Mouse (Mus musculus): ENCODE data around the gene Lamp1.

Gene Lamp1

DNA sequence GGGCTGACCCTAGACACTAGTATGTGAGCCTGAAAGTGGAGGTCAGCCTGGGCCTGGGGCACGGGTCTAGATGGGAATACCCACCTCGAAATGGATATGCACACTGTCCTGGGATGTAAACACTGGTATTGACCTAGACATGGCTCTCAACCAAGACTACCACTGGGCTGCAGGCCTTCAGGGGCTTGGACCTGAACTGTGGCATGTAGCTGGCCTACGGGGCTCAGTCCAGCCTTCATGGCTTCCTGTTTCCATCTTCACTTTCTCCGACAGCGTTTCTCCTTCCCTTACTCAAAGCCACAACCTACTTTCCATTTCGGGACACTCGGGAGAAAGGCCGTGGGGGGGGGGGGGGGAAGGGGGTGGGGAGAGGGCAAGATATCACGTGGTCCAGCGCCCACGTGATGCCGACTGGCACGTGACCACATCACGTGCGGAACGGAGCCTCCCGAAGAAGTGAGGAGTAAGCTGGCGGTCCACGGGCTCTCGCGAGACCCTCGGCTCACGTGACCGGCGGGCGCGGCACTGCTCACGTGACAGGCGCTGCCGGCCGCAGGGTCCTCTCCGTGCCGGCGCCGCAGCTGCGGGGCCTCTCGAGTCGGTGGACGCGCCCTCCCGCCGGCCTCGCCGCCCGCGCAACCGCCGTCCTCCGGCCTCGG is at the start of gene Lamp1:
Lamp1 (plus strand) TSS at position 444 of the 659 bp plus-strand sequence.
- peak; percentile 96 for DNase-seq (ENCODE audit: low spot score in 2 of 2)

DNA sequence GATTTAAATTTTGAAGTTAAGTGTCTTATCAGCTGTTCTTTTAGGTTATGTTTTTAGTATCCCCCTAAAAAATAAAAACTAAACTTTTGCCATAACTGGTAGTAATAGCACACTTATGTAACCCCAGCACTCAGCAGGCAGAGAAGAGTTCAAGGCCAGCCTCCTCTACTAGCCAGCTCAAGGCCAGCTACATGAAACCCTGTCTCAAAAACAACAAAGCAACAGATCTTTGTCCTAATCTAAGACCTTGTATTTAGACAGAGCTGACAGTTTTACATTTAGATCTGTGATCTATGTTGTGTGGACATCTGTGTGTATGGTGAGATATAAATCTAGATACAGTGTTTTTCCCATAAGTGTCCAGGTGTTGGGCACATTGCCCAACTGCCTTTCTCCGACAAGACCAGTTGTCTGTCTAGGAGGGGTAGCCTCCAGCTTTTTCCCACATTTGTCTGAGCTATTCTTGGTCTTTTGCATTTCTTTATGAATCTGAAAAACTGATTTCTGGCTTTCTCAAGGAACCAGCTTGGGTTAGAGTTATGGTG is 49.5 kb upstream of the Lamp1 start:
- DNase-seq (ENCODE audit: low spot score in 2 of 2), result no peak

DNA sequence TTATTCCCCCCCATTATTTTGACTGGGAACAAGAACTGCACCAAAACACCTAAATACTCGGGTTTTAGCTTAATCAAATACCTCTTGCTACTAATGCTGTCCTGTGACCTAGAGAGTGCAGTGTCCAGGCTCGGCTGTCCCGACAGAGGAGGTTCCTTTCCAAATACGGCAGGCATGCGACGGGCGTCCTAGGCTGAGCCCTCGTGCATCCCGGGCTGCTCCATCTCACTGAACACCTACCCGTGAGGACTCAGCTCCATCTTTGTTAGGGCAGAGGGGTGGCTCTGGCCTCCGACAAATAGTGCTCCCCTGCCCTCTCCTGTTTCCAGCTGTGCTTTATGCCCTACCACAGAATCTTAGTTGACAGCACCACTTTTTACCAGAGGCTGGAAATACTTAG is 47.0 kb upstream of the Lamp1 start:
- DNase-seq (ENCODE audit: low spot score in 2 of 2), result no peak

DNA sequence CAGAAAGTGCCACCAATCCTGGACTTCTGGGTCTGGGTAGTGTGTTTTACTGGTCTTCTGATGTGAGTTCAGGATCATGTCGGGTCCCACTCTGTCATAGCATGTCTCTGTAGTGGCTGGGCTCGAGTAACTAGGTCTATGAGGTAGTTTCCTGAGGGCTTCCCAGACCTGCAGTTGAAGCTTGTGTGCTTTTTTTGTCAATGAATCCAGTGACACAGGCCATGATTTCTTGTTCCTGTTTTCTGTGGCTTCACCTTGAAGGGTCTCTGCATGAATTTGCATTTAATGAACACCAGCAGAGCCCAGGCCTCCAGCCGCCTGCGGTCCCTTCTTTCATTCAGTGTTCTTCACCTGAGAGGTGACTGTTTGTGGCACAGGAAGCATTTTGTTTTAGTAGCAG is 45.7 kb upstream of the Lamp1 start:
- no peak for DNase-seq (ENCODE audit: low spot score in 2 of 2)

DNA sequence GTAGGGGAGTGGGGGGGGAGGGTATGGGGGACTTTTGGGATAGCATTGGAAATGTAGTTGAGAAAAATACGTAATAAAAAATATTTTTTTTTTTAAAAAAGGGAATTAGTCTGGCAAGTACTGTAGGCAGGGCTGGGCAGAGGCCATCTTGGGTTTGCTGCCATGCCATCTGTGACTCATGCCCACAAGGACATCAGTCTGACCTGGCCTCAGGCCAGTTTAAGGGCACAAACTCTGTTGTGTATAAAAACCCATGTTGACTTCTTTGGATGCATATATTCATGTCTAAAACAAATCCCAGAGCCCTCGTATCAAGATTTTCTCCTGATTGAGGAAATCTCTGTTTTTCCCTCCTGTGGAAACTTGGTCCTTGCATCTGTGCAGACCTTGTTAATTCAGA is 41.9 kb upstream of the Lamp1 start:
- DNase-seq (ENCODE audit: low spot score in 2 of 2), result no peak

DNA sequence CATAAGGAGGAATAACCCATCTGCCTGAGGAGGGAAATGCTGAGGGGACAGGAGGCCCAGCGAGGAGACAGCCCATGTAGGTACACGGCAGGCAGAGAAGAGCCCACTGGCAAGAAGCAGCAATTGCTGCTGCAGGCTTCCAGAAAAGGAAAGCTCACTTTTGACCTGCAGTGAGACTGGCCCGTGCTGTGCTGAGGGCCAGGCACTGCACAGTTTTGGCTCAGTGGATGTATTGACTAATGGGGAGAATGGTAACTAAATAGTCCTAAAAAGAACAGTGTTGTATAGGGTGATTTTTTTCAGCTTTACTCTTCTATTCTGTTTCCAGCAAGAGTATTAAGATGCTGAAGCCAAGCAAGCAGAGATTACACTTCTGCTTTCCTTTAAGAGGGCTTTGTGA is 40.4 kb upstream of the Lamp1 start:
- DNase-seq (ENCODE audit: low spot score in 2 of 2), result no peak

DNA sequence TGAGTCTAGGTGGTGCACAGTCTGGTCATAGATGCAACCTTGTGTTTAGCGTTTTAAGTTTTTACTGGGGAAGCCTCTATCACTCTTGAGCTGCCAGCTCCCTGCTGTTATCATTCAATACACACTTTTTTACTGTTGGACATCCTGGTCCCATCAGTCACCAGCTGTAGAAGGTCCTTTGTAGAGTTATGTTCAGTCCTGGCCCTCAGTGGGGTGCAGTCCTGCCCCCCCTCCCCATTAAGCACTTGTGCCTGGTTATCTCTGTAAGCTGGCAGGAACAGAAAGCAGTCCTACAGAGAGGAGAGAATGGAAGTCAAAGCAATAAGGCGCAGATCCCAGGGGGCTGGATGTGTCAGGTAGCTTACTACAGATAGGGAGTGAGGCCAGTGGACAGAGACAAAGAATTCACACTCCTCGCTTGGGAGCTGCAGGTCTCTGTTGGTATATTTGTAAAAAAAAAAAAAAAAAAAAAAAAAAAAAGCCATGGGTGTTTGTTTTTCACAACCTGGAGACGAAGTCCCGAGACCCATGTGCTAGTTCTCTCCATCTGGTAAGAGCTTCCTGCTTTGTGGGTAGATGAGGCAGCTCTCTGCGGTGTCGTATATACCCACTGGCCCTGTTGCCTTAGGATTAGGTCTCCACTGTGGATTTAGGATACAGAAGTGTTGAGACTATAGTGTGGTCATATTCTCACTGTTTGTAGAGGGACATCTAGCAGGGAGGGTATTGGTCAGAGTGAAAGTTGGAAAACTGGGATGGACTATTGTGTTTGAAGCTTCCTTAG is 37.9 kb upstream of the Lamp1 start:
- DNase-seq (ENCODE audit: low spot score in 2 of 2), result no peak

DNA sequence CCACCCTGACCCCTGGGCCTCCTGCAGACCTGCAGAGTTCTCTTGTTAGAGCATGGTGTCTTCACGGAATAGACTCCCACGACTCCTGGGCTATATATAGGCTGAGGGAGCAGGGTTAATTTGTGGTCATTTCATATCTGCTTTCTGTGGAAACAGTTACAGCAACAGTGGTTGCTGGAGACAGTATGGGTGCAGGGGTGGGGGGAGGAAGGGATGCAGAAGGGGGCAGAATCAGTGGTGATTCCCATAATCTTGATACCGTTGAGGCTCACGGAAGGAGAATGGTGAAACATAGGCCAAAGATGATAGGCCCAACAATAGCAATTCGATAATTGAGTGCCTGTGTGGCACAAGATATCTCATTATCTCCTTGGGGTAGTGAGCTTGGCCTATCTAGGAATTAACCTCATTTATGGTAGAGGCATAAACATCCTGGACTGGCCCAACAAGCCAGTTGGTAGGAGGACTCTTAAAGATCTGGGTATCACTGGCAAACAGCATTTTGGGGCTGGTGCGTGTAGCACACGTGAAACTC is 36.0 kb upstream of the Lamp1 start:
- no peak for DNase-seq (ENCODE audit: low spot score in 2 of 2)

DNA sequence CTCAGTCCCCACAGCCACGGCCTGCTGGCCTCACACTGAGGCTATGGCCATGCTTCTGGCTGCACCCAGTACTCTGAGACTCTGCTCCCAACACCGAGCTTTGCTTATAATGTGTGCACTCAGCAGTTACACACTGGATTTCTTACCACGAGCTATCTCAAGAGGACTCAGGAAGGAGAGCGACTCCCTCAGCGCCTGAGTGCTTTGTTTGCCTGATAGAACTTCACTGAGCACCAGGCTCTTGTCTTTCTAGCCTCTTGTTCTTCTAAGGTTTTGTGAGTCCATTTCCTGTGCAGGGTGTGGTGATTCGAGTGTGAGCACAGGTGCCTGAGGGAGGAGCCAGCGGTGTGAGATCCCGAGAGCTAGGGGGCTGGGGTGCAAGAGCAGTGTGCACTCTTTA is 34.1 kb upstream of the Lamp1 start:
- no peak for DNase-seq (ENCODE audit: low spot score in 2 of 2)

DNA sequence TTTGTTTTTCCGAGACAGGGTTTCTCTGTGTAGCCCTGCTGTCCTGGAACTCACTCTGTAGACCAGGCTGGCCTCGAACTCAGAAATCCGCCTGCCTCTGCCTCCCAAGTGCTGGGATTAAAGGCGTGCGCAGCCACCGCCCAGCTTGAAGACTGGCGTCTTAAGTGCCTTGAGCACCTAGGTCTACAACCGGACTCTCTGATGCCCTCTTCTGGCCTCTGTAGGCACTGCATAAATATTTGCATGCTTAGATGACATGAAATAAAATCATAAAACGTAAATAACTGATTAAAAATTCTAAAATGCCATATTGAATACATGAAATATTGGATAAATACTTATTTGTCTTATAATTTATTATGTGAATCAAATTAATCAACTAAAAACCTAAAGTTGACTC is 26.7 kb upstream of the Lamp1 start:
- peak; percentile 16 to 65 for DNase-seq (ENCODE audit: low spot score in 2 of 2)

DNA sequence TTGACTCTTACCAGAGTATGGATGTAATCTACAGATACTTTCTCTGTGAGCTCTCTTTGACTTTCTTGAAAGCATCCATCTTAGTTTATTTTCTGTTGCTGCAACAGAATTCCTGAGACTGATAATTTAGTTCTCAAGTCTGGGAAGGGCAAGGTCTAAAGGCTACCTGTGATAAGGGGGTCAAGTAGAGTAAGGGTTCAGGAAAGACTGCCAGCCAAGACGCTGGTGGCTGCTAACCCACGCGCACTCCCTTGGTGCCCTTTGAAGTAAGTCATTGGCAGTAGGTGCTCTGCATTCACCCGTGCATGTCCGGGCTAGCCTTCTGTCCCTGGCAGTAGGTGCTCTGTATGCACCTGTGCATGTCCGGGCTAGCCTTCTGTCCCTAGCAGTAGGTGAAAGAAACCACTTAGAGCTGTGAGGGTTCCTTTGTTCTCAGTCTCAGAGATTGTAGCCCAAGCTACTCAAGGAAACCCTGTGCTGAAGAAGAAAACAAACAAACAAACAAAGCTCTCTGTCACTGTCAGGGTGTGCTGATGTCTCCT is 19.2 kb upstream of the Lamp1 start:
- DNase-seq (ENCODE audit: low spot score in 2 of 2), result no peak

DNA sequence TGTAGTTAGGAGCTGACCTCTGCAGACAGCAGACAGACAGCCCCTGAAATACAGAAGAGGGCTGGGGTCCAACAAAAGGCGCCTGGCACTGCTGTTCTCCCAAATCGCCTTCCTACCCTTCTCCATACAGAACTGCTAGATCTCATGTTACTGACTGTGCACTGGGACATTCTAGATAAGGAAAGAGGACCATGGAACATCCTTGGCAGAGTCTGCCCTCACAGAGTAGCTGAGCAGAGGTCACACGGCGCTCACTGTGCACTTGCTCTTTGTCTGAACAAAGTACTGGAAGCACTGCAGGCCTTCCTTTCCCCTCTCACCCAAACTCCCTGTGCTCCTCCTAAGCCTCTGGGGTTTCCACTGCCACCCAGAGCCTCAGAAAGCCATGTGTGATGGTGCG is 17.3 kb upstream of the Lamp1 start:
- DNase-seq (ENCODE audit: low spot score in 2 of 2), result no peak

DNA sequence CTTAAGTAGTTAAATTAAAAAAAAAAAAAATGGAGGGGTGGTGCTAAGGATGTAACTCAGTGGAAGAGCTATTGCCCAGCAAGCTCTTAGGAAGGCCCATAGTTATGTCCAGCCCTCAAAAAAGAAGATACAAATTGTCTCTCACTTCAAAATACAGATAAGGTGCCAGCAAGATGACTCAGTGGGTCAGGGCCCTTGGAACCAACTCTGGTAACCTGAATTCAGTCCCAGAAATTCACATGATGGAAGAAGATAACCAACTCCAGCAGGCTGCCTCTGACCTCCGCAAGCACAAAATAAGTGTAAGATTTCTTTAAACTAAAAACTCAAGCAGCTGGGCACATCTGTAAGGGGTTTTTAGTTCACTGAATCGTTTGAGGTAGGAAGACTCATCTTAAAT is 10.5 kb upstream of the Lamp1 start:
- DNase-seq (ENCODE audit: low spot score in 2 of 2), result no peak

DNA sequence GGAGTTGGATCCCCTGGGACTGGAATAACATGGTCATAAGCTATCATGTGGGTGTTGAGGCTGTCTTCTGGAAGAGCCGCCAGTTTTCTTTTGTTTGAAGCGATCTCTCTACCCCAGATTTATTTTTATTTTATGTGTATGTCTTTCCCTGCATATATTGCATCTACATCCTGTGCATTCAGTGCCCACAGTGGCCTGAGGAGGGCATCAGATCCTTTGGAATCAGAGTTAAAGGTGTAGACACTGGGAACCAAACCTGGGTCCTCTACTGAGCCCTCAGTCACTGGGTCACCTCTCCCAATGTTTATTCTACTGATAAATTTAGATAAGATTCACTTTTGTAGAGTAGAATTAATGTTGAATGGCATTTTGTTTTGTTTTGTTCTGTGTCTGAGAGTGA is 9.7 kb upstream of the Lamp1 start:
- no peak for DNase-seq (ENCODE audit: low spot score in 2 of 2)

DNA sequence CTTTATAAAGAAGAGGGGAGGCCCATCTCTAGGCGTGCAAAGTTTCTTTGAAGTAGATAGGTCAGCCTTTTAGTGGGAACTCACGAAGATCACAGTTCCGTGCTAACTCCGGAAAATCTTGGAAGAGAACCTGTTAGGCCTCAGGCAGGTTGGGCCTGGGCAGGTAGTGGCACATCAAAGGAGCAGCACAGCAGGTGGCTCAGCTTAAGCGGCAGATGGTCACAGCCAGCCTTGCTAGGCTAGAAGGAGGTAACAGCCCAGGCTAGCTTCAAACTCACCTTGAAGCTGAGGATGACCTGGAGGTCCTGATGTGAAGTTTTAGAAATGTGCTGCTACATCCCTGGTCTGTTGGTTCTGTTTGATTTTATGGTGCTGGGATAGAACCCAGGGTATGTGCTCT is 9.1 kb upstream of the Lamp1 start:
- no peak for DNase-seq (ENCODE audit: low spot score in 2 of 2)

DNA sequence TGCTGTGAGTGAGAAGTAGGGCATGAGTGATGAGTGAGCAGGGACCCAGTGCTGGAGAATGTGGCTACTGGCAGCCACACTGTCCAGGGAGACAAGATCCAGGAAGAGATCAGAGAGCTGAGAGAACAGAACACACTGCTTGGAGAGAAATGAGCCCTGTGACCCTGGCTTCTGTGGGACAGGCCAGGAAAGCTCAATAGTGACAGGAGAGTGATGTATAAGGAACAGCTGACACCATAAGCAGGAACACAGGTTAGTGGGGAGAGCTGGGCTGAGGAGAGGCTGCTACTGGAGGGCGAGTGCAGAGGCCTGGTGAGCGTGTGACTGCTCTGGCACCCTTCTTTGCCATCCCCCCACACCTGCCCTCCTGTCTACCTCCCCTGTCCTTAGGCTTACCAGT is 8.0 kb upstream of the Lamp1 start:
- no peak for DNase-seq (ENCODE audit: low spot score in 2 of 2)

DNA sequence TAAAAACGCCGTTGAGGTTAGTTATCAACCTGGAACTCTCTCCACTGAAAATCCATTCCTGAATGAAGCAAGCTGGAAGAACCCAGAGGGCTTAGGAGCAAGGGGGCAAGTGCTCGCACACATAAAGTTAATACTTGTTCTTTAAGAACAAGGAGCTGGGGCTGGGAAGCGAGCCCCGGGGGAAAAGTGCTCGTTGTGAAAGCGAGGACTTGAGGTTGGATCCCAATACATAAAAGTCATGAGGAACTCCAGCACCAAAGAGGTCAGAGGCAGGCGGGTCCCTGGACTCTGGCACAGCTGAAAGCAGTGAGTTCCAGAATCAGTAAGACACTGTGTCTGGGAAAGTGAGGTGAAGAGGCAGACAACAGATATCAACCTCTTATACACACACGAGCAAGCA is 4.9 kb upstream of the Lamp1 start:
- DNase-seq (ENCODE audit: low spot score in 2 of 2), result no peak

DNA sequence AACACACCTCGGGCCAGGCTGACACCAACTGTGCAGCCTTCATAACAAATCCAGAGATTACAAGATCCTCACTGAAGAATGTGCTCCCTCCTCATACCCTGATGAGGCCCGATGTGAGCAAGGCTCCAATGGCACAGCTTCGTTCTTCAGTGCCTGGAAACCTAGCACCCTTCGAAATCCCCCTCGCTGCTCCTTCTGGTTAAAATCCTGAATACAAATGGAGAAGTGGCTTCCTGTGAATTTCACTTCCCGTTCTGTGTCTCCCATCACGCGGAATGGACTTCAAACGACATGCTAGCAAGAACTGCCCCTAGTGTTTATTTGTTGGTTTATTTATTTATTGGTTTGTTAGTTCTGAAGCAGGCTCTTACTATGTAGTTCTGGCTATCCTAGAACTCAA is 3.6 kb upstream of the Lamp1 start:
- DNase-seq (ENCODE audit: low spot score in 2 of 2), result no peak

DNA sequence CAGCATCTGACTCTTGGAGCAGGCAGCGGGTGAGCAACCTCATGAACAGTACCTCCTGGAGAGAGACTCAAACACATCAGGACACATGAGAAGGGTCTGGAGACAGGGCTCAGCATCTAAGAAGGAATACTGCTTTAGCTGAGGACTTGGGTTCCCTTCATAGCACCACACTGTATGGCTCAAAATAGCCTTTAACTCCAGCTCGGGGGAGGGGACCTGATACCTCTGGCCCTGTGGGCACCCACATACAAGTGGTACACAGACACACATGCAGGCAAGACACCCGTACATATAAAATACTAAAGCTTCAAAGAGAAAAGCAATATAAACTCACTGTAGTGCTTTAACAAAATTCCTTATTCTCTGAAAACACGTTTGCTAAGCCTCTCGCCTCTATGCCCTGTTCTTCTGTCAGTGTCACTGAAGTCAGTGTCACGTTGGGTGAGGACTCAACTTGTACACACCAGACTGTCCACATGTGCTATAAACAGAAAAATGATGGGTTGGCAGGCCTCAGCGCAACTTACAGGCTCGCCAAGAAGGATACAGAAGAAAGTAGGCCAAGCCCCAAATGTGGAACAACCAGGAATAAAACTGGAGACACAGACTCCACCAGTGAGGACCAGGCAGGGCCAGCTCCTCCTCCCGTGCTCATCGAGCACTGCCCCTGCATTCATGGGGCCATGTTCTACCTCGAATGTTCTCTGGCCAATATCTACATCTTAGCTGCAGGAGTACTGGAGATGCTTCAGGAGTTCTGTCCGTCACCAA is 2.4 kb upstream of the Lamp1 start:
- DNase-seq (ENCODE audit: low spot score in 2 of 2), result no peak

DNA sequence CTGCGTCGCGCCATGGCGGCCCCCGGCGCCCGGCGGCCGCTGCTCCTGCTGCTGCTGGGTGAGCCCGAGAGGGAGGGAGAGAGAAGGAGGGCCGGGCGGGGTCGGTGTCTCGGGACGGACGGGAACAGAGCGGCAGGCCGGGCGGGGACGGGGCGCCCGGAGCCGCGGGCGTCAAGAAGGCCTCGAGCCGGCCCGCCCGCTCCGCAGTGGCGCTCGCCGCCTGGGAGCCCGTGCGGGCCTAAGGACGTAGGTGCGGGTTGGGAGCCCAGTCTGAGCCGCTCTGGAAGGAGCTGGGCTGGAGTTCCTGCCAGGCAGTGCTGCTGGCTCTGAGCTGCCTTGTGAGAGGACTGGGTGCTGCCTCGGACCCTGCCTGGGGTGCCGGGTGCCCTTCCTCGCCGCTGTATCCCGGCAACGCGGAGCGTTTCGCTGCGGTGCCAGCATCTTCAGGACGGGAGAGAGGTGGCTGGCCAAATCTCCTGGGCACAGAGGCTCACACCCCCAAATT is 468 bp downstream of the Lamp1 start:
- peak in 1 of 2 experiments; percentile 35 for DNase-seq (ENCODE audit: low spot score in 2 of 2)

DNA sequence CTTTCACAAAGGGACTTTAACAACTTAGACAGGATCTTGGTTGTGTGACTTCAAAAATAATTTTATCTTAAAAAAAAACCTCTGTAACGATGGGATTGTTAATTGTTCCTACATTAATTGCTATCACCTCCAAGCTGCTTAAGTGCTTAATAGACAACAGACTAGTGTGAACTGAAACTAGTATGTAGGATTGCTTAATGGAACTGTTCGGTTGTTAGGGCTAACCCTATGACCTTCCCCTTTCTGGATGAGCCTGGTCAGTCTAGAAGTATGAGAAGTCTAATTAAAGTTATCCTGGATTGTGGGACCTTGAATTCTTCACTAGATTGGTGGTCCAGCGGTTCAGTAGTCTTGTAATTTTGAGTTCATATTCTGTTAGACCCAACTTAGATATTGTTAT is 1.7 kb downstream of the Lamp1 start:
- DNase-seq (ENCODE audit: low spot score in 2 of 2), result no peak

DNA sequence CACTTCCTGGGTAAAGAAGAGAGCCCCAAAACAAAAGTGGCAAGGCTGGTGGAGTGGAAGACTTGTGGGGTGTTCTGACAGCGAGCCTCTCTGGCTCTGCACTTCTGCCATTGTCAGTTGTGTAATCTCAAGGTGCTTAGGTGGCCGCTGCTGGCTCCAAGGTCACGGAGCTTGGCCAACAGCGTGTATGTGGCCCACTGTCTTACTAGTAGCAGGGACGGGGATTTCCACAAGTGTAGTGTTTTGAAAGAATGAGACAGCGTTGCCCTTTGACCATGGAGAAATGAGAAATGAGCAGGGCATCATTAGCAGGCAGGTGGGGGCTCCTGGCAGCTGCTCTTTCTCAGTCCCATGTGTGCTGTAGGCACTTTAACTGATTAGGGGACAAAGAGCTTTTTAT is 3.1 kb downstream of the Lamp1 start:
- no peak for DNase-seq (ENCODE audit: low spot score in 2 of 2)

Data from thymus, postnatal 10 days (tissue).